Mouse (Mus musculus): ENCODE measurements around the gene Tmem41a. TPM values are rescaled to one million over a fixed set of nuclear protein-coding genes. Genes with fewer than 3 reads are reported as not detected.
"Not testable (repeated sequence)": the region's sequence is repeated elsewhere in the genome, so short reads cannot be mapped to it uniquely, and the experiment has no call there.

Gene Tmem41a
- polyA plus RNA-seq, 2 experiments, result 11.7 to 22.0 TPM

- 60% methylated on average over 3 of the region's 3 CpGs for WGBS (ENCODE audit: insufficient replicate concordance)
- ATAC-seq (ENCODE audit: insufficient read depth) (no peak), DNase-seq (ENCODE audit: low read depth in 3 of 3, low spot score in 3 of 3) (no peak)
- Histone ChIP-seq H3K4me2 (ENCODE audit: low read depth) (no peak overlapping the region), H3K9ac (replicated peaks) (no peak overlapping the region), H3K27ac (no peak overlapping the region), H3K4me3 (ENCODE audit: insufficient read depth in 1 of 2, low read depth in 2 of 2, low read length in 2 of 2) (no peak overlapping the region), H3K9me3 (ENCODE audit: control insufficient read depth, low read length) (no peaks in the 10 kb centered on the region), H3K27me3 (ENCODE audit: control insufficient read depth, insufficient read depth, low read length) (no peaks in the 10 kb centered on the region), H3K36me3 (replicated peaks; ENCODE audit: control insufficient read depth, insufficient read depth, low read depth) (no peaks in the 10 kb centered on the region), H3K4me1 (replicated peaks; ENCODE audit: control insufficient read depth in 2 of 2, insufficient read depth in 2 of 2, low read length in 1 of 2) (no peaks in the 10 kb centered on the region)
- TF ChIP-seq EP300 (IDR thresholded peaks at IDR 0.05; ENCODE audit: low read depth), result no peak
- TF ChIP-seq CTCF (IDR thresholded peaks at IDR 0.05; ENCODE audit: low read depth), result no peak
Observed at GRCm38 (mm10) chr16:21965576-21965975, 18.2 kb upstream of the Tmem41a start.

- no peak overlapping the region for H3K4me3 ChIP-seq (ENCODE audit: insufficient read depth in 1 of 2, low read depth in 2 of 2, low read length in 2 of 2)
- H3K27ac ChIP-seq, result no peak overlapping the region
- H3K4me1 ChIP-seq (replicated peaks; ENCODE audit: control insufficient read depth in 2 of 2, insufficient read depth in 2 of 2, low read length in 1 of 2), result no peaks in the 10 kb centered on the region
- no peaks in the 10 kb centered on the region for H3K36me3 ChIP-seq (replicated peaks; ENCODE audit: control insufficient read depth, insufficient read depth, low read depth)
- H3K4me2 ChIP-seq (ENCODE audit: low read depth), result no peak overlapping the region
- H3K9ac ChIP-seq (replicated peaks), result no peak overlapping the region
- ATAC-seq (ENCODE audit: insufficient read depth), result no peak
- no peak for DNase-seq (ENCODE audit: low read depth in 3 of 3, low spot score in 3 of 3)
- 66% methylated on average over 12 of the region's 12 CpGs for WGBS (ENCODE audit: insufficient replicate concordance)
- H3K27me3 ChIP-seq (ENCODE audit: control insufficient read depth, insufficient read depth, low read length), result no peaks in the 10 kb centered on the region
- H3K9me3 ChIP-seq (ENCODE audit: control insufficient read depth, low read length), result no peaks in the 10 kb centered on the region
- TF ChIP-seq CTCF (IDR thresholded peaks at IDR 0.05; ENCODE audit: low read depth) (no peak), EP300 (IDR thresholded peaks at IDR 0.05; ENCODE audit: low read depth) (no peak)
Observed at GRCm38 (mm10) chr16:21955591-21955990, 8.2 kb upstream of the Tmem41a start.

- no peak for TF ChIP-seq CTCF (IDR thresholded peaks at IDR 0.05; ENCODE audit: low read depth)
- TF ChIP-seq EP300 (IDR thresholded peaks at IDR 0.05; ENCODE audit: low read depth), result no peak
- Histone ChIP-seq H3K4me1 (replicated peaks; ENCODE audit: control insufficient read depth in 2 of 2, insufficient read depth in 2 of 2, low read length in 1 of 2) (no peaks in the 10 kb centered on the region), H3K36me3 (replicated peaks; ENCODE audit: control insufficient read depth, insufficient read depth, low read depth) (no peaks in the 10 kb centered on the region), H3K4me2 (ENCODE audit: low read depth) (no peak overlapping the region), H3K27ac (no peak overlapping the region), H3K27me3 (ENCODE audit: control insufficient read depth, insufficient read depth, low read length) (no peaks in the 10 kb centered on the region), H3K4me3 (ENCODE audit: insufficient read depth in 1 of 2, low read depth in 2 of 2, low read length in 2 of 2) (no peak overlapping the region), H3K9ac (replicated peaks) (no peak overlapping the region), H3K9me3 (ENCODE audit: control insufficient read depth, low read length) (no peaks in the 10 kb centered on the region)
- DNase-seq (ENCODE audit: low read depth in 3 of 3, low spot score in 3 of 3) (no peak), ATAC-seq (ENCODE audit: insufficient read depth) (no peak)
- 69% methylated on average over 13 of the region's 13 CpGs for WGBS (ENCODE audit: insufficient replicate concordance)
Observed at GRCm38 (mm10) chr16:21928471-21928870, 18.9 kb downstream of the Tmem41a start.

GRCm38 (mm10) chr16:21916681-21917080, 30.7 kb downstream of the Tmem41a start:
- no peaks in the 10 kb centered on the region for H3K9me3 ChIP-seq (ENCODE audit: control insufficient read depth, low read length)
- no peak overlapping the region for H3K27ac ChIP-seq
- DNase-seq (ENCODE audit: low read depth in 3 of 3, low spot score in 3 of 3) (no peak), ATAC-seq (ENCODE audit: insufficient read depth) (no peak)
- H3K4me1 ChIP-seq (replicated peaks; ENCODE audit: control insufficient read depth in 2 of 2, insufficient read depth in 2 of 2, low read length in 1 of 2), result no peaks in the 10 kb centered on the region
- WGBS (ENCODE audit: insufficient replicate concordance), result 60% methylated on average over 7 of the region's 7 CpGs
- H3K4me2 ChIP-seq (ENCODE audit: low read depth), result no peak overlapping the region
- no peak for TF ChIP-seq CTCF (IDR thresholded peaks at IDR 0.05; ENCODE audit: low read depth)
- H3K36me3 ChIP-seq (replicated peaks; ENCODE audit: control insufficient read depth, insufficient read depth, low read depth), result no peaks in the 10 kb centered on the region
- no peak overlapping the region for H3K9ac ChIP-seq (replicated peaks)
- H3K27me3 ChIP-seq (ENCODE audit: control insufficient read depth, insufficient read depth, low read length), result no peaks in the 10 kb centered on the region
- H3K4me3 ChIP-seq (ENCODE audit: insufficient read depth in 1 of 2, low read depth in 2 of 2, low read length in 2 of 2), result no peak overlapping the region

- Histone ChIP-seq H3K4me3 (ENCODE audit: insufficient read depth in 1 of 2, low read depth in 2 of 2, low read length in 2 of 2) (no peak overlapping the region), H3K9ac (replicated peaks) (no peak overlapping the region), H3K27ac (no peak overlapping the region), H3K27me3 (ENCODE audit: control insufficient read depth, insufficient read depth, low read length) (no peaks in the 10 kb centered on the region), H3K36me3 (replicated peaks; ENCODE audit: control insufficient read depth, insufficient read depth, low read depth) (no peaks in the 10 kb centered on the region), H3K4me1 (replicated peaks; ENCODE audit: control insufficient read depth in 2 of 2, insufficient read depth in 2 of 2, low read length in 1 of 2) (no peaks in the 10 kb centered on the region), H3K4me2 (ENCODE audit: low read depth) (no peak overlapping the region), H3K9me3 (ENCODE audit: control insufficient read depth, low read length) (no peaks in the 10 kb centered on the region)
- 36% methylated on average over 6 of the region's 6 CpGs for WGBS (ENCODE audit: insufficient replicate concordance)
- no peak for ATAC-seq (ENCODE audit: insufficient read depth)
- no peak for TF ChIP-seq EP300 (IDR thresholded peaks at IDR 0.05; ENCODE audit: low read depth)
- no peak for TF ChIP-seq CTCF (IDR thresholded peaks at IDR 0.05; ENCODE audit: low read depth)
- no peak for DNase-seq (ENCODE audit: low read depth in 3 of 3, low spot score in 3 of 3)
Observed at GRCm38 (mm10) chr16:21913347-21913746, 34.0 kb downstream of the Tmem41a start.

GRCm38 (mm10) chr16:21908906-21909305, 38.4 kb downstream of the Tmem41a start:
- H3K9me3 ChIP-seq (ENCODE audit: control insufficient read depth, low read length); ATAC-seq (ENCODE audit: insufficient read depth); DNase-seq (ENCODE audit: low read depth in 3 of 3, low spot score in 3 of 3); H3K27ac ChIP-seq; H3K4me2 ChIP-seq (ENCODE audit: low read depth); H3K9ac ChIP-seq (replicated peaks); H3K27me3 ChIP-seq (ENCODE audit: control insufficient read depth, insufficient read depth, low read length); H3K4me1 ChIP-seq (replicated peaks; ENCODE audit: control insufficient read depth in 2 of 2, insufficient read depth in 2 of 2, low read length in 1 of 2); H3K4me3 ChIP-seq (ENCODE audit: insufficient read depth in 1 of 2, low read depth in 2 of 2, low read length in 2 of 2); H3K36me3 ChIP-seq (replicated peaks; ENCODE audit: control insufficient read depth, insufficient read depth, low read depth): not testable (repeated sequence)
- 42% methylated on average over 6 of the region's 8 CpGs for WGBS (ENCODE audit: insufficient replicate concordance)
